Mouse (Mus musculus): ENCODE data around the gene Stk36. TPM values are rescaled to one million over a fixed set of nuclear protein-coding genes. Genes with fewer than 3 reads are reported as not detected.

Stk36 gene
- 22.8 and 22.9 TPM in 2 replicates for polyA plus RNA-seq (2016; fragmentation: Nextera tagmentation; extraction: Ambion mirVana)

GRCm38 (mm10) chr1:74601267-74601962 lies at the start of gene Stk36, which contains the start of gene Rnf25:
Gene Stk36 (plus strand): TSS chr1:74601445.
Gene Rnf25 (minus strand): TSS chr1:74601397.
- WGBS = 8% methylated on average over 25 of the region's 25 CpGs

GRCm38 (mm10) chr1:74559061-74559460 lies 42.2 kb upstream of the Stk36 start:
- Histone ChIP-seq H3K27me3 (replicated peaks) (no peaks in the 10 kb centered on the region), H3K9me3 (no peaks in the 10 kb centered on the region), H3K27ac (no peak overlapping the region), H3K4me2 (replicated peaks) (no peak overlapping the region), H3K4me3 (no peak overlapping the region), H3K9ac (no peak overlapping the region), H3K36me3 (peaks cover 8% of the 10 kb centered on the region), H3K4me1 (no peaks in the 10 kb centered on the region)
- WGBS = 81% methylated on average over 5 of the region's 5 CpGs
- no peak for ATAC-seq (ENCODE audit: low FRiP score, low read depth)

More at GRCm38 (mm10) chr1:74601267-74601962, at the start of gene Stk36, which contains the start of gene Rnf25:
- Histone ChIP-seq H3K4me3 (peak within 1 kb of the TSS; percentile 83), H3K27ac (no peak within 1 kb of the TSS), H3K9me3 (no peaks in the 10 kb centered on the region), H3K4me2 (replicated peaks) (peak within 1 kb of the TSS; percentile 76), H3K36me3 (peaks cover 31% of the 10 kb centered on the region), H3K27me3 (replicated peaks) (no peaks in the 10 kb centered on the region), H3K9ac (peak within 1 kb of the TSS; percentile 79), H3K4me1 (peaks cover 12% of the 10 kb centered on the region)
- ATAC-seq (ENCODE audit: low FRiP score, low read depth) = peak; percentile 90

- Histone ChIP-seq H3K36me3 (peaks cover 69% of the 10 kb centered on the region), H3K27me3 (replicated peaks) (no peaks in the 10 kb centered on the region), H3K4me3 (no peak overlapping the region), H3K9me3 (no peaks in the 10 kb centered on the region), H3K9ac (no peak overlapping the region), H3K4me1 (no peaks in the 10 kb centered on the region), H3K27ac (no peak overlapping the region), H3K4me2 (replicated peaks) (no peak overlapping the region)
- 79% methylated on average over 6 of the region's 6 CpGs for WGBS
- ATAC-seq (ENCODE audit: low FRiP score, low read depth) = no peak
These were observed 35.4 kb upstream of the Stk36 start for GRCm38 (mm10) chr1:74565834-74566233.

GRCm38 (mm10) chr1:74569739-74570719 lies 31.2 kb upstream of the Stk36 start:
- Histone ChIP-seq H3K4me3 (no peak overlapping the region), H3K36me3 (peaks cover 88% of the 10 kb centered on the region), H3K27ac (no peak overlapping the region), H3K27me3 (replicated peaks) (no peaks in the 10 kb centered on the region), H3K9ac (no peak overlapping the region), H3K4me2 (replicated peaks) (no peak overlapping the region), H3K9me3 (no peaks in the 10 kb centered on the region), H3K4me1 (no peaks in the 10 kb centered on the region)
- 92% methylated on average over 29 of the region's 29 CpGs for WGBS
- no peak for ATAC-seq (ENCODE audit: low FRiP score, low read depth)

- WGBS = 82% methylated on average over 3 of the region's 3 CpGs
- H3K9me3 ChIP-seq = no peaks in the 10 kb centered on the region
- H3K4me3 ChIP-seq = no peak overlapping the region
- peaks cover 15% of the 10 kb centered on the region for H3K4me1 ChIP-seq
- no peaks in the 10 kb centered on the region for H3K27me3 ChIP-seq (replicated peaks)
- H3K4me2 ChIP-seq (replicated peaks) = no peak overlapping the region
- no peak for ATAC-seq (ENCODE audit: low FRiP score, low read depth)
- no peak overlapping the region for H3K9ac ChIP-seq
- no peak overlapping the region for H3K27ac ChIP-seq
- H3K36me3 ChIP-seq = peaks cover 38% of the 10 kb centered on the region
These were observed 18.6 kb upstream of the Stk36 start for GRCm38 (mm10) chr1:74582621-74583020.

GRCm38 (mm10) chr1:74584616-74585398 lies 16.4 kb upstream of the Stk36 start:
- Histone ChIP-seq H3K27me3 (replicated peaks) (no peaks in the 10 kb centered on the region), H3K4me1 (peaks cover 20% of the 10 kb centered on the region)
- ATAC-seq (ENCODE audit: low FRiP score, low read depth) = no peak

GRCm38 (mm10) chr1:74587233-74587772 lies 13.9 kb upstream of the Stk36 start:
- H3K27ac ChIP-seq = 0 out of 2 replicates have a peak overlapping the region, but pooled peaks have one; percentile 28
- peak overlapping the region; percentile 69 for H3K9ac ChIP-seq
- no peaks in the 10 kb centered on the region for H3K27me3 ChIP-seq (replicated peaks)
- peak overlapping the region; percentile 72 for H3K4me3 ChIP-seq
- ATAC-seq (ENCODE audit: low FRiP score, low read depth) = no peak; the same call in 1 of the 2 replicates
- peaks cover 20% of the 10 kb centered on the region for H3K4me1 ChIP-seq
- H3K36me3 ChIP-seq = peaks cover 34% of the 10 kb centered on the region
- H3K4me2 ChIP-seq (replicated peaks) = peak overlapping the region; percentile 87
- under 1% methylated on average over 24 of the region's 24 CpGs for WGBS
- H3K9me3 ChIP-seq = no peaks in the 10 kb centered on the region

More at GRCm38 (mm10) chr1:74584616-74585398, 16.4 kb upstream of the Stk36 start:
- no peak overlapping the region for H3K4me3 ChIP-seq
- WGBS = 95% methylated on average over 3 of the region's 3 CpGs
- no peak overlapping the region for H3K27ac ChIP-seq
- no peaks in the 10 kb centered on the region for H3K9me3 ChIP-seq
- H3K4me2 ChIP-seq (replicated peaks) = no peak overlapping the region
- H3K36me3 ChIP-seq = peaks cover 16% of the 10 kb centered on the region
- H3K9ac ChIP-seq = no peak overlapping the region

GRCm38 (mm10) chr1:74587773-74588445 lies 13.3 kb upstream of the Stk36 start, which contains the start of the genes Zfp142 and Bcs1l:
Gene Zfp142 (minus strand): TSS chr1:74588246.
Gene Bcs1l (plus strand): TSS chr1:74588289.
- H3K4me2 ChIP-seq (replicated peaks) = peak within 1 kb of the TSS; percentile 87
- WGBS = under 1% methylated on average over 48 of the region's 48 CpGs
- peak within 1 kb of the TSS; percentile 28; the same call in 1 of the 2 replicates for H3K27ac ChIP-seq
- H3K4me3 ChIP-seq = peak within 1 kb of the TSS; percentile 72
- peak; percentile 99 for ATAC-seq (ENCODE audit: low FRiP score, low read depth)
- H3K4me1 ChIP-seq = peaks cover 20% of the 10 kb centered on the region
- H3K36me3 ChIP-seq = peaks cover 32% of the 10 kb centered on the region
- H3K9me3 ChIP-seq = no peaks in the 10 kb centered on the region
- no peaks in the 10 kb centered on the region for H3K27me3 ChIP-seq (replicated peaks)
- peak within 1 kb of the TSS; percentile 69 for H3K9ac ChIP-seq

- Histone ChIP-seq H3K27me3 (replicated peaks) (no peaks in the 10 kb centered on the region), H3K4me1 (no peaks in the 10 kb centered on the region), H3K36me3 (peaks cover 78% of the 10 kb centered on the region), H3K9ac (no peak overlapping the region), H3K4me2 (replicated peaks) (no peak overlapping the region), H3K27ac (no peak overlapping the region), H3K9me3 (no peaks in the 10 kb centered on the region), H3K4me3 (no peak overlapping the region)
- WGBS = 92% methylated on average over 8 of the region's 8 CpGs
- ATAC-seq (ENCODE audit: low FRiP score, low read depth) = no peak
These were observed 6.8 kb upstream of the Stk36 start for GRCm38 (mm10) chr1:74594434-74594833.

GRCm38 (mm10) chr1:74600501-74601266 lies 561 bp upstream of the Stk36 start:
- WGBS = 9% methylated on average over 26 of the region's 26 CpGs
- Histone ChIP-seq H3K4me2 (replicated peaks) (peak overlapping the region; percentile 76), H3K9me3 (no peaks in the 10 kb centered on the region), H3K4me1 (peaks cover 12% of the 10 kb centered on the region), H3K9ac (peak overlapping the region; percentile 79), H3K27me3 (replicated peaks) (no peaks in the 10 kb centered on the region), H3K4me3 (peak overlapping the region; percentile 83), H3K27ac (no peak overlapping the region), H3K36me3 (peaks cover 36% of the 10 kb centered on the region)
- peak; percentile 68 for ATAC-seq (ENCODE audit: low FRiP score, low read depth)

Measured in neural tube, embryonic 12.5 days (tissue).